Mouse (Mus musculus) liver, embryonic 11.5 days (tissue): Measurements from ENCODE around the gene Dpp7. TPM values are rescaled to one million over a fixed set of nuclear protein-coding genes. Genes with fewer than 3 reads are reported as not detected.

Experiments
- ATAC-seq: fragments of 200-750 bp; cut with Nextera tagmentation; replicated peaks from 2 replicates; pipeline ENCODE4 v1.8.0; 2017; ENCODE audit warnings: moderate number of reproducible peaks, mild to moderate bottlenecking, moderate TSS enrichment, moderate library complexity; ENCODE audit not compliant: low FRiP score
- DNase-seq: peaks from one replicate; pipeline ENCODE4 v3.0.0-alpha.2; 2017; ENCODE audit warnings: low spot score
- H3K27ac ChIP-seq: fragments of 300-500 bp; sonication (generic); 2 replicates; pipeline ENCODE4 v1.5.1; 2014; ENCODE audit warnings: mild to moderate bottlenecking, low read depth, low read length, control low read depth
- H3K27me3 ChIP-seq: fragments of 300-500 bp; sonication (generic); replicated peaks from 2 replicates; pipeline ENCODE4 v1.6.1; 2014; ENCODE audit warnings: low read length, mixed read lengths; ENCODE audit not compliant: control insufficient read depth, insufficient read depth
- H3K36me3 ChIP-seq: fragments of 300-500 bp; sonication (generic); 2 replicates; pipeline ENCODE4 v1.6.1; 2014; ENCODE audit warnings: mild to moderate bottlenecking, low read length, moderate library complexity, mixed read lengths; ENCODE audit not compliant: control insufficient read depth, insufficient read depth
- H3K4me1 ChIP-seq: fragments of 300-500 bp; sonication (generic); replicated peaks from 2 replicates; pipeline ENCODE4 v1.6.1; 2014; ENCODE audit warnings: low read length, mixed read lengths; ENCODE audit not compliant: control insufficient read depth, insufficient read depth
- H3K4me2 ChIP-seq: fragments of 300-500 bp; sonication (generic); 2 replicates; pipeline ENCODE4 v1.6.1; 2014; ENCODE audit warnings: mild to moderate bottlenecking, control low read depth, moderate library complexity
- H3K4me3 ChIP-seq: fragments of 300-500 bp; sonication (generic); 2 replicates; pipeline ENCODE4 v1.5.1; 2014; ENCODE audit warnings: low read depth, low read length, control low read depth
- H3K9ac ChIP-seq: fragments of 300-500 bp; sonication (generic); 2 replicates; pipeline ENCODE4 v1.6.1; 2014; ENCODE audit warnings: low read depth, low read length, control low read depth
- H3K9me3 ChIP-seq: fragments of 300-500 bp; sonication (generic); 2 replicates; pipeline ENCODE4 v1.6.1; 2016; ENCODE audit warnings: low read length, inconsistent platforms, mixed read lengths; ENCODE audit not compliant: control insufficient read depth
- WGBS: fragments of 180-500 bp; shearing (Covaris S2); extraction: QIAGEN DNeasy Blood & Tissue Kit; methylation state at CpG from one replicate; pipeline ENCODE4 v1.1.7; 2014; 5-methylcytosine and 5-hydroxymethylcytosine counted together
- polyA plus RNA-seq: library from polyadenylated mRNA; unstranded; fragments of >200 nt; fragmentation: Nextera tagmentation; extraction: Ambion mirVana; gene quantifications from 2 replicates; pipeline ENCODE4 v1.2.1, GENCODE M21; 2014

The Dpp7 gene
- polyA plus RNA-seq, 1 experiment from 2014 or later: 18.3 TPM

DNA sequence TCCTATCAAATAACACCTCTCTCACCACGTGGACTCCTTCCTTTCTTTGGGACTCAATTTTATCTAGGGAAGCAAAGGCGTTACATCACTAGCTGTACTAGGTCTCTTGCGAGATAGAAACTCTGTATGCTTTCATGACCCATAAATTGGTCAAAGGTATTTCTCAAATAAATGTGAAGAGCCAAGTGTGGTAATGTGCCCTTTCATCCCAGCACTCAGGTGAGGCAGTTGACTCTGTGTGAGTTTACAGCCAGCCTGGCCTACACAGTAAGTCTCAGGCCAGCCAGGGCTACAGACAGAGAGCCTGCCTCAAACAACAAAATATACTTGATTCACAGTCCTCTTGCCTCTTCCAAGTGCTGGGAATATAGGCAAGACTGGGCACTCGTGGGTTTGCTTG, 3.7 kb upstream of the Dpp7 start:
- WGBS: 72% methylated on average over 4 of the region's 4 CpGs
- Histone ChIP-seq H3K4me1 (peaks cover 11% of the 10 kb centered on the region), H3K9me3 (no peaks in the 10 kb centered on the region), H3K4me2 (no peak overlapping the region), H3K27ac (no peak overlapping the region), H3K4me3 (no peak overlapping the region), H3K9ac (no peak overlapping the region), H3K36me3 (no peaks in the 10 kb centered on the region), H3K27me3 (no peaks in the 10 kb centered on the region; the same call in none of the 2 replicates)
- no peak for DNase-seq
- ATAC-seq: no peak

DNA sequence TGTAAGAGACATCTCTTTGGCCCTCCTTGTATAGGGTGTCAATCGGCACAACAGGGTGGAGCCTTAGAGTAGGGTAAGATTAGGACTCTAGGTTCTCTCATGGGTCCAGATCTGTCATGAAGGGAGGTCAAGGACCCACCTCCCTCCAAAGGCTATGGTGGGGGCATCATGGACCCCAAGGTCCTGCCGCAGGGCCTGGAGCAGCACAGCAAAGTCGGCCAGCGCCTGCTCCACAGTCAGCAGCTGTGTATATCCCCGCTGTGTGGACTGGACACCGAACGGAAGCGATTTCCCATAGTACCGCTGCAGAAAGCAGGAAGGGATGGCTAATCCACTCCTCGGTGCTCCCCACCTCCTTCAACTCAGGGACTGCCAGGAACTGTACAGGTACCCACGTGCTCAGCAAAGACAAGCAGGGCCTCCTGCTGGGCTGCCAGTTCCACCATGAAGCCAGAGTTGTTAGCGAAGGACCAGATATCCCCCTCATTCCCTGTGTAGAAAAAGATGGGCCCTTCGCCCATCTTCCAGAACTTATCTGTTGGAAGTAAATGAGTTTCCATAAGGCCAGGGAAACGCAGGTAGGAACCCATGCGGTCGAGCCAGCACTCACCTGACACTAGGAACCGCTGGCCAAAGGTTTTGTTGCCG, 616 bp downstream of the Dpp7 start:
- H3K27ac ChIP-seq: no peak overlapping the region
- DNase-seq: no peak
- no peaks in the 10 kb centered on the region for H3K27me3 ChIP-seq
- H3K4me3 ChIP-seq: peak overlapping the region; percentile 68
- peak overlapping the region; percentile 95 for H3K4me2 ChIP-seq
- WGBS: 37% methylated on average over 18 of the region's 18 CpGs
- H3K4me1 ChIP-seq: peaks cover 11% of the 10 kb centered on the region
- H3K36me3 ChIP-seq: peaks cover 8% of the 10 kb centered on the region
- no peaks in the 10 kb centered on the region for H3K9me3 ChIP-seq
- no peak for ATAC-seq
- H3K9ac ChIP-seq: peak overlapping the region; percentile 58

DNA sequence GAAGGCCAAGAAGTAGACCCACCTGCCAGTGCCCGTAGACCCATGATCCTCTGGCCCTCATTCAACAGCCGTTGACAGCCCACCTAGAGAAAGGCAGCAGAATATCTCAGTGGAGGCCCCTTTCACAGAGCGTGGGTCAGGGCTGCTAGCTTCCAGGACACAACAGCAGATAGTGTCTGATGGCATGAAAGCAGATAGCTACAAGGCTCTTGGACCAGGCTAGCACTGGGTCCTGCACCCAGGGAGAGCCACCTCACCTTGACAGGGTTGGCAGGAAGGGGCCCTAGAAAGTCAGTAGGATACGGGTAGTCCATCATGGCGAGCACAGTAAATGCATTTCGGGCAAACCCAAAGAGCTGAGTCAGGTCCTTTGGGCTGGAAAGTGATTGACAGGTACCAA, 1.9 kb downstream of the Dpp7 start:
- Histone ChIP-seq H3K4me3 (no peak overlapping the region), H3K4me1 (peaks cover 11% of the 10 kb centered on the region), H3K9me3 (no peaks in the 10 kb centered on the region), H3K27ac (no peak overlapping the region), H3K27me3 (no peaks in the 10 kb centered on the region), H3K36me3 (peaks cover 21% of the 10 kb centered on the region), H3K9ac (no peak overlapping the region), H3K4me2 (no peak overlapping the region)
- 79% methylated on average over 6 of the region's 6 CpGs for WGBS
- ATAC-seq (no peak), DNase-seq (no peak)

DNA sequence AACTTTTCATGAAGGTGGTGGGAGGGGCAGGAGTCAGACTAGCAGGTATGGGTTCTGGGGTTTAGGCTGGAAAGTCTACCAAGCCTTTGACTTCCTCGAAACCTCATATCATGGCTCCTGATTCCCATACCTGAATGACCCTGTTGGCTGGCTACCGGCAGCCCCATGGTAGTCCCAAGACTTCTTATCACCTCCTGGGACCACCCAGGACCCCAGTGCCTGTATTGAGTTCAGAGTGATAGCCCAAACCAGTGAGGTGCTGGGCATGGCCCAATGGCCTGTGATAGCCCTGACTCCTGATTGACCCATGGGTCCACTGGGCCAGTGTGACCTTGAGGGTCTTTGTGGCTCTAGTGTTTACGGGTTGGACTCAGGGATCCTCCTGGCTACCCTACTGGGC, 5.5 kb downstream of the Dpp7 start:
- ATAC-seq: no peak
- Histone ChIP-seq H3K27ac (no peak overlapping the region), H3K4me3 (no peak overlapping the region), H3K9ac (no peak overlapping the region), H3K36me3 (peaks cover 48% of the 10 kb centered on the region), H3K27me3 (no peaks in the 10 kb centered on the region), H3K9me3 (no peaks in the 10 kb centered on the region), H3K4me1 (peaks cover 4% of the 10 kb centered on the region; the same call in 1 of the 2 replicates), H3K4me2 (no peak overlapping the region)
- WGBS: 88% methylated on average over 3 of the region's 3 CpGs
- DNase-seq: no peak

DNA sequence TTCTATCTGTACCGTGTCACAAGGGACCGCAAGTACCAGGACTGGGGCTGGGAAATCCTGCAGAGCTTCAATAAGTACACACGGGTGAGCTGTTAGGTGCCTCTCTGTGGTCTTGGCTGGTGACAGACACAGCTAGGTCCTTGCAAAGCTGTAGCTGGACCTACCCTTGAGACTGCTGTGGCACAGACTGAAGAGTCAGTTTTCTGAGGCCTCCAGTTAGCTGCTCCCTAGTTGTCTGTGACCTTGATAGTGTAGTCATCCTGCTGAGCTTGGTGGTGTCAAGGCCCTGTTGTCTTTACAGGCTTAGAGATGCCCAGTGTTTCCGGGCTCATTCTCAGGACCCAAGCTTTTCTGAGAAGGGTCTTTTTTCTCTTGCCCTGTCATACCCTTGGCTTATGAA, 6.7 kb downstream of the Dpp7 start:
- no peaks in the 10 kb centered on the region for H3K4me1 ChIP-seq
- 95% methylated on average over 4 of the region's 4 CpGs for WGBS
- peaks cover 58% of the 10 kb centered on the region for H3K36me3 ChIP-seq
- H3K27ac ChIP-seq: no peak overlapping the region
- H3K27me3 ChIP-seq: no peaks in the 10 kb centered on the region
- no peak overlapping the region for H3K9ac ChIP-seq
- ATAC-seq (no peak), DNase-seq (no peak)
- H3K4me3 ChIP-seq: no peak overlapping the region
- H3K9me3 ChIP-seq: no peaks in the 10 kb centered on the region
- H3K4me2 ChIP-seq: no peak overlapping the region

DNA sequence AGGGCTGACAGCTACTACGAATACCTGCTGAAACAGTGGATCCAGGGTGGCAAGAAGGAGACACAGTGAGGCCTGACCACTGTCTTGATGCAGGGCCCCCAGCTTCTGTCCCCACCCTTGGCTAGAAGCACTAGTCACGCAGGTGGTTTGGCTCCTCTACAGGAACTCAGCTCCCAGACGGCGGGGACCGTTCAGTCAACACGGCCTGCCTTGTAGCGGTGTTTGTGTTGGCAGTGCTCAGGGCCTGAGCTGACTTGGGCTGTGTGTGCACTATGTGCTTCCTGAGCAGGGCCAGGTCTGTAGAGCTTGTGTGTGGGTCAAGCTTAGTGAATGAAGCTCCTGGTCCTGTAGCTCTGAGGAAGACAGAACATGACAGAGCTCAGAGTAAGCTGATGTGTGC, 8.0 kb downstream of the Dpp7 start:
- WGBS: 91% methylated on average over 7 of the region's 7 CpGs

DNA sequence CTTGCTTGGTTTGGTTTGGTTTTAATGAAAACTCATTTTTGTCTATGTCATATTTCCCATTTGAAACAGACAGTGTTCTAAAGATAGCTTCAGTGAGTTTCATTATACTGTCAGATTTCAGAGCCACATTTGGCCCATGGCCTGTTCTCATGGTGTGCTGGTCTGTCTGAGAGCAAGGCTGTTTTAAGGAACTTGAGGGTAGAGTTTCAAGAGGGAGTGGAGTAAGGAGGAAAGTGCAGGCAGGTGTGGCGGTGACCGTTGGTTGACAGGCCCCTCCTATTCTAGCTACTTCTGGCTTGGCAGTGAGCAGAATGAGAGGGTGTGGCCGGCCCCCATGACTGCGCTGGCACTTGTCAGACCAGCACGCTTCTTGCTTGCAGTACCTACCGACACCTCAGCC, 17.9 kb downstream of the Dpp7 start:
- Histone ChIP-seq H3K9me3 (no peaks in the 10 kb centered on the region), H3K4me1 (peaks cover 6% of the 10 kb centered on the region), H3K27me3 (no peaks in the 10 kb centered on the region), H3K9ac (no peak overlapping the region), H3K4me3 (no peak overlapping the region), H3K36me3 (peaks cover 35% of the 10 kb centered on the region), H3K27ac (no peak overlapping the region), H3K4me2 (no peak overlapping the region)
- DNase-seq (no peak), ATAC-seq (no peak)
- WGBS: 91% methylated on average over 6 of the region's 6 CpGs

More for the DNA sequence above, 8.0 kb downstream of the Dpp7 start:
- Histone ChIP-seq H3K36me3 (peaks cover 68% of the 10 kb centered on the region), H3K9ac (no peak overlapping the region), H3K27me3 (no peaks in the 10 kb centered on the region), H3K4me1 (no peaks in the 10 kb centered on the region), H3K4me3 (no peak overlapping the region), H3K9me3 (no peaks in the 10 kb centered on the region), H3K4me2 (no peak overlapping the region), H3K27ac (no peak overlapping the region)
- DNase-seq: no peak
- ATAC-seq: no peak

DNA sequence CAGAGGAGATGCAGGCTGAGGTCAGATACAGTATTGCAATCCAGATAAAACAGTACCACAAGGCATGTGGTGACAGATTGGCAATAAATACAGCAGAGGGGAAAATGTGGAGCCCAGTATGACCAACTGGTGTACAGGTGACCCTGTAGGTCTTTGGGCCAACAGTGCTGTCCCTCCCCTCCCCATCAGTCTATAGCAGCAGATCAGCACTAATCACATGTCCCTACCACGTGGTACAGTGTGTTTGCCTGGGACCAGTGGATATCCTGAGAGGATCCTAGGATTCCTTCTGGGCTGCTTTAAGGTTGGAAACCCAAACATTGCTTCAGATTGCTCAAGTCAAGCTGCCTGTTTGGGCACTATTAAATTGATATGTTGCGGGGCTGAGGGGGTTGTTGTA, 22.6 kb downstream of the Dpp7 start:
- Histone ChIP-seq H3K9ac (peak overlapping the region; percentile 91), H3K4me3 (peak overlapping the region; percentile 88), H3K9me3 (no peaks in the 10 kb centered on the region), H3K4me1 (peaks cover 13% of the 10 kb centered on the region), H3K4me2 (peak overlapping the region; percentile 97), H3K27ac (no peak overlapping the region), H3K27me3 (no peaks in the 10 kb centered on the region), H3K36me3 (peaks cover 26% of the 10 kb centered on the region)
- DNase-seq (no peak), ATAC-seq (no peak)
- WGBS: 76% methylated on average over 2 of the region's 2 CpGs
